Mouse (Mus musculus) heart, postnatal 0 days (tissue): ENCODE results near the gene Coa5.

Experiments used
- CTCF ChIP-seq: IDR thresholded peaks from 2 replicates; pipeline ENCODE4 v1.5.1; 2016; ENCODE audit warnings: antibody characterized with exemption, control low read depth, low read depth
- EP300 ChIP-seq: IDR thresholded peaks from 2 replicates; pipeline ENCODE4 v1.6.1; 2016; ENCODE audit warnings: antibody characterized with exemption, low read depth

DNA sequence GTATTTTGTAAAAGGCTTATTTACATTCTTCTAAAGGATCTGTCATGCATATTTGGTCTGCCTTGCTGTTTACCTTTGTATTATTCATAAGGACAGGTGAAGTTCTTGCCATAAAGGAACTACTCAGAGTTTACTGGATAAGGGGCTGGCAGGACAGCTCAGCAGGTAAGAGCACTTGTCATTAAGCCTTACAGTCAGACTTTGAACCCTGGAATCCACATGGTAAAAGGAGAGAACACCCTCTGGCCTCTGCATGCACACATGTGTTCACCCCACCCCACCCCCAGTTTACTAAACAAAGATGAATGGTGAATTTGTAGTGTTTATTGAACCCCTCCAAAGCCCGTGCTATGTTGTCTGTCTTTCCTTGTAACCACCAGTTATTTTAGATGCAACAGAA lies 14.5 kb downstream of the Coa5 start:
- TF ChIP-seq CTCF, result no peak
- TF ChIP-seq EP300, result no peak
